Mouse (Mus musculus) heart, embryonic 14.5 days (tissue): ENCODE data around the gene Serpine2. TPM values are rescaled to one million over a fixed set of nuclear protein-coding genes. Genes with fewer than 3 reads are reported as not detected.
A peak's percentile ranks its signal among the peaks of the same experiment; 100 is the strongest.

Experiments
- ATAC-seq: fragments of 200-750 bp; cut with Nextera tagmentation; 2 replicates; pipeline ENCODE4 v1.8.0; 2017; ENCODE audit warnings: low read depth, moderate TSS enrichment; ENCODE audit not compliant: insufficient number of reproducible peaks, insufficient read depth, low FRiP score
- H3K27ac ChIP-seq, 2 experiments: fragments of 200-500 bp in 1 of 2; fragments of 300-500 bp in 1 of 2; sonication (generic) in 1 of 2; replicated peaks in 1 of 2; 2 replicates each; pipeline ENCODE4 v1.5.1; 2012 to 2014; ENCODE audit warnings: low read depth in 2 of 2, low read length in 2 of 2, control low read depth in 1 of 2, mild to moderate bottlenecking in 1 of 2, mixed read lengths in 1 of 2; ENCODE audit not compliant: control insufficient read depth in 1 of 2, insufficient read depth in 1 of 2
- H3K27me3 ChIP-seq: fragments of 300-500 bp; sonication (generic); 2 replicates; pipeline ENCODE4 v1.6.1; 2014; ENCODE audit warnings: mild to moderate bottlenecking, low read length, control low read depth; ENCODE audit not compliant: control insufficient read depth, insufficient read depth
- H3K36me3 ChIP-seq: fragments of 300-500 bp; sonication (generic); 2 replicates; pipeline ENCODE4 v1.6.1; 2014; ENCODE audit warnings: mild to moderate bottlenecking, control low read depth, low read length, mixed read lengths; ENCODE audit not compliant: control insufficient read depth, insufficient read depth
- H3K4me1 ChIP-seq, 2 experiments: fragments of 200-500 bp in 1 of 2; fragments of 300-500 bp in 1 of 2; sonication (generic) in 1 of 2; 2 replicates each; pipeline ENCODE4 v1.6.1; 2012 to 2014; ENCODE audit warnings: low read length in 2 of 2, control low read depth in 1 of 2, mixed read lengths in 1 of 2; ENCODE audit not compliant: control insufficient read depth in 2 of 2, insufficient read depth in 2 of 2
- H3K4me2 ChIP-seq: fragments of 300-500 bp; sonication (generic); 2 replicates; pipeline ENCODE4 v1.6.1; 2014; ENCODE audit warnings: mild to moderate bottlenecking, low read length
- H3K4me3 ChIP-seq, 2 experiments: fragments of 200-500 bp in 1 of 2; fragments of 300-500 bp in 1 of 2; sonication (generic) in 1 of 2; 2 replicates each; pipeline ENCODE4 v1.5.1; 2012 to 2014; ENCODE audit warnings: low read length in 2 of 2, mild to moderate bottlenecking in 2 of 2, control low read depth in 1 of 2, low read depth in 1 of 2, moderate library complexity in 1 of 2; ENCODE audit not compliant: control insufficient read depth in 1 of 2, insufficient read depth in 1 of 2
- H3K9ac ChIP-seq: fragments of 300-500 bp; sonication (generic); 2 replicates; pipeline ENCODE4 v1.6.1; 2014; ENCODE audit warnings: mild to moderate bottlenecking, low read length
- H3K9me3 ChIP-seq: fragments of 300-500 bp; sonication (generic); 2 replicates; pipeline ENCODE4 v1.6.1; 2016; ENCODE audit warnings: low read length, control low read depth; ENCODE audit not compliant: control insufficient read depth
- WGBS: fragments of 180-500 bp; shearing (Covaris S2); extraction: QIAGEN DNeasy Blood & Tissue Kit; methylation state at CpG from one replicate; pipeline ENCODE4 v1.1.7; 2014; 5-methylcytosine and 5-hydroxymethylcytosine counted together
- polyA plus RNA-seq: library from polyadenylated mRNA; unstranded; fragments of >200 nt; fragmentation: Nextera tagmentation; extraction: Ambion mirVana; gene quantifications from 2 replicates; pipeline ENCODE4 v1.2.1, GENCODE M21; 2014

The Serpine2 gene
- polyA plus RNA-seq, 1 experiment from 2014 or later: 156 TPM

- peaks cover 13 to 19% of the 10 kb centered on the region in 2 experiments for H3K4me1 ChIP-seq
- WGBS: 71% methylated on average over 3 of the region's 3 CpGs
- H3K4me3 ChIP-seq: no peak overlapping the region
- no peak overlapping the region for H3K4me2 ChIP-seq
- no peak overlapping the region for H3K9ac ChIP-seq
- no peak overlapping the region for H3K27ac ChIP-seq
- H3K36me3 ChIP-seq: no peaks in the 10 kb centered on the region
- no peak for ATAC-seq
- H3K27me3 ChIP-seq: no peaks in the 10 kb centered on the region
- no peaks in the 10 kb centered on the region for H3K9me3 ChIP-seq
Observed at GRCm38 (mm10) chr1:79848663-79849062, 12.3 kb downstream of the Serpine2 start.

GRCm38 (mm10) chr1:79846891-79847290 is 14.1 kb downstream of the Serpine2 start:
- Histone ChIP-seq H3K27me3 (no peaks in the 10 kb centered on the region), H3K4me2 (no peak overlapping the region), H3K27ac (no peak overlapping the region), H3K4me3 (no peak overlapping the region), H3K9ac (no peak overlapping the region), H3K36me3 (no peaks in the 10 kb centered on the region), H3K4me1 (peaks cover 13 to 19% of the 10 kb centered on the region in 2 experiments), H3K9me3 (no peaks in the 10 kb centered on the region)
- WGBS: 68% methylated on average over 2 of the region's 2 CpGs
- no peak for ATAC-seq

- H3K9ac ChIP-seq: no peak overlapping the region
- H3K36me3 ChIP-seq: no peaks in the 10 kb centered on the region
- 83% methylated on average over 16 of the region's 16 CpGs for WGBS
- H3K27me3 ChIP-seq: no peaks in the 10 kb centered on the region
- H3K4me1 ChIP-seq: peaks cover 0 to 4% of the 10 kb centered on the region in 2 experiments; a peak in 2 of 4 replicates
- no peak overlapping the region for H3K4me2 ChIP-seq
- no peak overlapping the region for H3K4me3 ChIP-seq
- no peaks in the 10 kb centered on the region for H3K9me3 ChIP-seq
- H3K27ac ChIP-seq: no peak overlapping the region
- no peak for ATAC-seq
Observed at GRCm38 (mm10) chr1:79832719-79833404, 28.1 kb downstream of the Serpine2 start.

GRCm38 (mm10) chr1:79823951-79824633 is 36.9 kb downstream of the Serpine2 start:
- peak overlapping the region in 1 of 2 experiments; percentile 4; a peak in 1 of 4 replicates for H3K27ac ChIP-seq
- H3K4me3 ChIP-seq: no peak overlapping the region
- peaks cover 15 to 19% of the 10 kb centered on the region in 2 experiments for H3K4me1 ChIP-seq
- peak overlapping the region; percentile 38 for H3K4me2 ChIP-seq
- no peaks in the 10 kb centered on the region for H3K27me3 ChIP-seq
- ATAC-seq: no peak
- 0 out of 2 replicates have a peak overlapping the region, but pooled peaks have one; percentile 16 for H3K9ac ChIP-seq
- 74% methylated on average over 14 of the region's 14 CpGs for WGBS
- no peaks in the 10 kb centered on the region for H3K9me3 ChIP-seq
- H3K36me3 ChIP-seq: peaks cover 6% of the 10 kb centered on the region; the same call in 1 of the 2 replicates

- Histone ChIP-seq H3K27ac (0 out of 4 replicates have a peak overlapping the region, but pooled peaks of 1 of the 2 experiments have one; percentile 9), H3K4me1 (peaks cover 15 to 21% of the 10 kb centered on the region in 2 experiments), H3K27me3 (no peaks in the 10 kb centered on the region), H3K4me3 (no peak overlapping the region), H3K9me3 (no peaks in the 10 kb centered on the region), H3K4me2 (no peak overlapping the region), H3K9ac (no peak overlapping the region), H3K36me3 (peaks cover 6% of the 10 kb centered on the region; the same call in 1 of the 2 replicates)
- ATAC-seq: no peak
- WGBS: 57% methylated on average over 13 of the region's 13 CpGs
Observed at GRCm38 (mm10) chr1:79822806-79823525, 38.0 kb downstream of the Serpine2 start.

- no peaks in the 10 kb centered on the region for H3K27me3 ChIP-seq
- H3K4me1 ChIP-seq: peaks cover 11 to 13% of the 10 kb centered on the region in 2 experiments; a peak in 3 of 4 replicates
- WGBS: 80% methylated on average over 11 of the region's 11 CpGs
- no peak overlapping the region for H3K4me2 ChIP-seq
- no peaks in the 10 kb centered on the region for H3K9me3 ChIP-seq
- no peak for ATAC-seq
- no peak overlapping the region for H3K9ac ChIP-seq
- peaks cover 12% of the 10 kb centered on the region; the same call in 1 of the 2 replicates for H3K36me3 ChIP-seq
- no peak overlapping the region for H3K4me3 ChIP-seq
- H3K27ac ChIP-seq: peak overlapping the region; percentile 28 to 43; a peak in 3 of 4 replicates
Observed at GRCm38 (mm10) chr1:79819296-79819879, 41.6 kb downstream of the Serpine2 start.

GRCm38 (mm10) chr1:79815446-79815845 is 45.5 kb downstream of the Serpine2 start:
- H3K4me3 ChIP-seq: no peak overlapping the region
- no peaks in the 10 kb centered on the region for H3K27me3 ChIP-seq
- no peak for ATAC-seq
- H3K4me1 ChIP-seq: peaks cover 4 to 6% of the 10 kb centered on the region in 2 experiments; a peak in 3 of 4 replicates
- H3K4me2 ChIP-seq: no peak overlapping the region
- no peak overlapping the region for H3K9ac ChIP-seq
- no peaks in the 10 kb centered on the region for H3K9me3 ChIP-seq
- 89% methylated on average over 3 of the region's 3 CpGs for WGBS
- peaks cover 9% of the 10 kb centered on the region; the same call in 1 of the 2 replicates for H3K36me3 ChIP-seq
- no peak overlapping the region for H3K27ac ChIP-seq
